Mouse (Mus musculus) macrophage (primary cell): ENCODE results near the gene Lce1c. TPM values are rescaled to one million over a fixed set of nuclear protein-coding genes. Genes with fewer than 3 reads are reported as not detected.
"Not testable (repeated sequence)": the region's sequence is repeated elsewhere in the genome, so short reads cannot be mapped to it uniquely, and the experiment has no call there.

Experiments used
- H3K27ac ChIP-seq: fragments of 350-480 bp; formaldehyde crosslinking; 2 replicates; pipeline ENCODE4 v1.9.0; 2021
- H3K36me3 ChIP-seq: fragments of 350-480 bp; formaldehyde crosslinking; 2 replicates; pipeline ENCODE4 v1.9.0; 2021; ENCODE audit errors: inconsistent target
- H3K4me3 ChIP-seq: fragments of 350-480 bp; formaldehyde crosslinking; 2 replicates; pipeline ENCODE4 v1.9.0; 2021; ENCODE audit errors: inconsistent target
- H3K79me2 ChIP-seq: fragments of 350-480 bp; formaldehyde crosslinking; 2 replicates; pipeline ENCODE4 v1.9.0; 2021; ENCODE audit errors: inconsistent target
- WGBS: methylation state at CpG from one replicate; pipeline ENCODE4 v1.1.7; 2026; ENCODE audit warnings: inconsistent platforms; ENCODE audit not compliant: missing documents; 5-methylcytosine and 5-hydroxymethylcytosine counted together
- polyA plus RNA-seq: library from polyadenylated mRNA; stranded (reverse); fragments of 250-400 nt; gene quantifications from 3 replicates; pipeline ENCODE4 v1.2.4, GENCODE M21; 2018; ENCODE audit warnings: inconsistent platforms
- total RNA-seq, 78 experiments: library from RNA; depleted of rRNA; stranded (reverse); fragments of 250-400 nt; gene quantifications; 1 replicate in 9 of 78; 2 replicates in 24 of 78; 3 replicates in 43 of 78; 4 replicates in 2 of 78; pipeline ENCODE4 v1.2.4; 2018; ENCODE audit warnings: inconsistent platforms in 56 of 78

Gene Lce1c
- total RNA-seq (2018; cell fraction: chromatin; rRNA removed) = not detected
- not detected for total RNA-seq (2018; cell fraction: cytosol; rRNA removed)
- not detected for total RNA-seq (2018; cell fraction: nucleus; rRNA removed)
- not detected in 3 replicates for polyA plus RNA-seq

- Histone ChIP-seq H3K4me3 (no peak within 1 kb of the TSS), H3K36me3 (no peaks in the 10 kb centered on the region), H3K79me2 (no peaks in the 10 kb centered on the region), H3K27ac (no peak within 1 kb of the TSS)
- WGBS = 87% methylated on average over 4 of the region's 4 CpGs
These were observed at the start of gene Lce1c for GRCm38 (mm10) chr3:92678947-92679346. Gene Lce1c, plus strand, starts transcription at chr3:92679247.

- Histone ChIP-seq H3K79me2 (no peaks in the 10 kb centered on the region), H3K36me3 (no peaks in the 10 kb centered on the region), H3K4me3 (no peak overlapping the region), H3K27ac (no peak overlapping the region)
- 47% methylated on average over 1 of the region's 1 CpGs for WGBS
These were observed 41.0 kb upstream of the Lce1c start for GRCm38 (mm10) chr3:92637745-92638652.

GRCm38 (mm10) chr3:92638653-92638991 is 40.4 kb upstream of the Lce1c start:
- Histone ChIP-seq H3K4me3 (no peak overlapping the region), H3K27ac (no peak overlapping the region), H3K36me3 (no peaks in the 10 kb centered on the region), H3K79me2 (no peaks in the 10 kb centered on the region)
- 79% methylated on average over 3 of the region's 3 CpGs for WGBS

- H3K79me2 ChIP-seq = no peaks in the 10 kb centered on the region
- H3K4me3 ChIP-seq = no peak overlapping the region
- no peak overlapping the region for H3K27ac ChIP-seq
- 85% methylated on average over 15 of the region's 15 CpGs for WGBS
- no peaks in the 10 kb centered on the region for H3K36me3 ChIP-seq
These were observed 39.2 kb upstream of the Lce1c start for GRCm38 (mm10) chr3:92639854-92640253.

GRCm38 (mm10) chr3:92648207-92648606 is 30.8 kb upstream of the Lce1c start, which contains the start of gene Lce1a1:
Gene Lce1a1, minus strand, starts transcription at chr3:92648307.
- Histone ChIP-seq H3K79me2 (no peaks in the 10 kb centered on the region), H3K36me3 (no peaks in the 10 kb centered on the region), H3K4me3 (no peak within 1 kb of the TSS), H3K27ac (no peak within 1 kb of the TSS)
- WGBS = 64% methylated on average over 1 of the region's 1 CpGs

GRCm38 (mm10) chr3:92656826-92657225 is 22.2 kb upstream of the Lce1c start, which contains the start of gene Lce1b:
Gene Lce1b, minus strand, starts transcription at chr3:92656926.
- H3K4me3 ChIP-seq = no peak within 1 kb of the TSS
- H3K36me3 ChIP-seq = no peaks in the 10 kb centered on the region
- no peak within 1 kb of the TSS for H3K27ac ChIP-seq
- no peaks in the 10 kb centered on the region for H3K79me2 ChIP-seq

GRCm38 (mm10) chr3:92670215-92670614 is 8.8 kb upstream of the Lce1c start, which contains the start of gene Lce1a2:
Gene Lce1a2, minus strand, starts transcription at chr3:92670315.
- Histone ChIP-seq H3K4me3 (no peak within 1 kb of the TSS), H3K79me2 (no peaks in the 10 kb centered on the region), H3K36me3 (no peaks in the 10 kb centered on the region), H3K27ac (no peak within 1 kb of the TSS)

GRCm38 (mm10) chr3:92687110-92687509 is 8.1 kb downstream of the Lce1c start, which contains the start of gene Lce1d:
Gene Lce1d, minus strand, starts transcription at chr3:92687210.
- 55% methylated on average over 2 of the region's 2 CpGs for WGBS
- Histone ChIP-seq H3K27ac (no peak within 1 kb of the TSS), H3K4me3 (no peak within 1 kb of the TSS), H3K36me3 (no peaks in the 10 kb centered on the region), H3K79me2 (no peaks in the 10 kb centered on the region)

- H3K36me3 ChIP-seq, H3K79me2 ChIP-seq, H3K4me3 ChIP-seq, H3K27ac ChIP-seq: not testable (repeated sequence)
- WGBS = 73% methylated on average over 8 of the region's 16 CpGs
These were observed 10.1 kb downstream of the Lce1c start for GRCm38 (mm10) chr3:92689154-92689553.

- H3K27ac ChIP-seq = no peak overlapping the region
- H3K79me2 ChIP-seq = no peaks in the 10 kb centered on the region
- H3K4me3 ChIP-seq = no peak overlapping the region
- no peaks in the 10 kb centered on the region for H3K36me3 ChIP-seq
These were observed 12.6 kb downstream of the Lce1c start for GRCm38 (mm10) chr3:92691688-92692087.

- H3K4me3 ChIP-seq = no peak overlapping the region
- H3K27ac ChIP-seq = no peak overlapping the region
- no peaks in the 10 kb centered on the region for H3K79me2 ChIP-seq
- WGBS = 9% methylated on average over 1 of the region's 1 CpGs
- no peaks in the 10 kb centered on the region for H3K36me3 ChIP-seq
These were observed 15.6 kb downstream of the Lce1c start for GRCm38 (mm10) chr3:92694613-92695012.

- Histone ChIP-seq H3K27ac (no peak within 1 kb of the TSS), H3K79me2 (no peaks in the 10 kb centered on the region), H3K36me3 (no peaks in the 10 kb centered on the region), H3K4me3 (no peak within 1 kb of the TSS)
- 88% methylated on average over 2 of the region's 2 CpGs for WGBS
These were observed 29.9 kb downstream of the Lce1c start, which contains the start of gene Lce1e for GRCm38 (mm10) chr3:92708974-92709373. Gene Lce1e, minus strand, starts transcription at chr3:92709074.

- H3K36me3 ChIP-seq = no peaks in the 10 kb centered on the region
- H3K4me3 ChIP-seq = no peak overlapping the region
- H3K27ac ChIP-seq = no peak overlapping the region
- H3K79me2 ChIP-seq = no peaks in the 10 kb centered on the region
These were observed 36.1 kb downstream of the Lce1c start for GRCm38 (mm10) chr3:92715122-92715521.

- Histone ChIP-seq H3K4me3 (no peak within 1 kb of the TSS), H3K27ac (no peak within 1 kb of the TSS), H3K36me3 (no peaks in the 10 kb centered on the region), H3K79me2 (no peaks in the 10 kb centered on the region)
- 85% methylated on average over 3 of the region's 3 CpGs for WGBS
These were observed 41.2 kb downstream of the Lce1c start, which contains the start of gene Lce1f for GRCm38 (mm10) chr3:92720250-92720649. Gene Lce1f, minus strand, starts transcription at chr3:92720350.

GRCm38 (mm10) chr3:92722631-92723030 is 43.6 kb downstream of the Lce1c start:
- 87% methylated on average over 5 of the region's 5 CpGs for WGBS
- no peaks in the 10 kb centered on the region for H3K36me3 ChIP-seq
- H3K27ac ChIP-seq = no peak overlapping the region
- H3K4me3 ChIP-seq = no peak overlapping the region
- H3K79me2 ChIP-seq = no peaks in the 10 kb centered on the region
